Mouse (Mus musculus): ENCODE measurements around the gene Lancl2.

- no peak for TF ChIP-seq POLR2A (IDR thresholded peaks at IDR 0.05; ENCODE audit: borderline replicate concordance, low read depth, low read length)
- no peak for TF ChIP-seq CTCF (IDR thresholded peaks at IDR 0.05; ENCODE audit: low read depth, low read length)
Measured at GRCm38 (mm10) chr6:57773792-57774191, 71.5 kb downstream of the Lancl2 start.
